Mouse (Mus musculus) limb, embryonic 12.5 days (tissue): ENCODE measurements around the gene Tmem242. TPM values are rescaled to one million over a fixed set of nuclear protein-coding genes. Genes with fewer than 3 reads are reported as not detected.

Experiments
- ATAC-seq: fragments of 200-750 bp; cut with Nextera tagmentation; 2 replicates; pipeline ENCODE4 v1.8.0; 2017; ENCODE audit warnings: low read depth, moderate TSS enrichment; ENCODE audit not compliant: insufficient number of reproducible peaks, insufficient read depth, low FRiP score, low TSS enrichment
- H3K27ac ChIP-seq: fragments of 300-500 bp; sonication (generic); 2 replicates; pipeline ENCODE4 v1.5.1; 2016; ENCODE audit warnings: mild to moderate bottlenecking, moderate library complexity
- H3K27me3 ChIP-seq: fragments of 300-500 bp; sonication (generic); 2 replicates; pipeline ENCODE4 v1.6.1; 2016; ENCODE audit warnings: mild to moderate bottlenecking, moderate library complexity
- H3K36me3 ChIP-seq: fragments of 300-500 bp; sonication (generic); 2 replicates; pipeline ENCODE4 v1.6.1; 2016; ENCODE audit warnings: mild to moderate bottlenecking, moderate library complexity
- H3K4me1 ChIP-seq: fragments of 300-500 bp; sonication (generic); replicated peaks from 2 replicates; pipeline ENCODE4 v1.6.1; 2016
- H3K4me2 ChIP-seq: fragments of 300-500 bp; sonication (generic); 2 replicates; pipeline ENCODE4 v1.6.1; 2016; ENCODE audit warnings: mild to moderate bottlenecking, moderate library complexity
- H3K4me3 ChIP-seq: fragments of 300-500 bp; sonication (generic); replicated peaks from 2 replicates; pipeline ENCODE4 v1.5.1; 2016; ENCODE audit warnings: mild to moderate bottlenecking
- H3K9ac ChIP-seq: fragments of 300-500 bp; sonication (generic); replicated peaks from 2 replicates; pipeline ENCODE4 v1.6.1; 2016; ENCODE audit warnings: mild to moderate bottlenecking, moderate library complexity
- H3K9me3 ChIP-seq: fragments of 300-500 bp; sonication (generic); 2 replicates; pipeline ENCODE4 v1.6.1; 2016; ENCODE audit warnings: mild to moderate bottlenecking, moderate library complexity
- WGBS: fragments of 180-500 bp; shearing (Covaris S2); methylation state at CpG from one replicate; pipeline ENCODE4 v1.1.7; 2016; 5-methylcytosine and 5-hydroxymethylcytosine counted together
- polyA plus RNA-seq: library from polyadenylated mRNA; unstranded; fragments of >200 nt; fragmentation: Nextera tagmentation; extraction: Ambion mirVana; gene quantifications from 2 replicates; pipeline ENCODE4 v1.2.1, GENCODE M21; 2016

The Tmem242 gene
- 127 and 153 TPM in 2 replicates for polyA plus RNA-seq

DNA sequence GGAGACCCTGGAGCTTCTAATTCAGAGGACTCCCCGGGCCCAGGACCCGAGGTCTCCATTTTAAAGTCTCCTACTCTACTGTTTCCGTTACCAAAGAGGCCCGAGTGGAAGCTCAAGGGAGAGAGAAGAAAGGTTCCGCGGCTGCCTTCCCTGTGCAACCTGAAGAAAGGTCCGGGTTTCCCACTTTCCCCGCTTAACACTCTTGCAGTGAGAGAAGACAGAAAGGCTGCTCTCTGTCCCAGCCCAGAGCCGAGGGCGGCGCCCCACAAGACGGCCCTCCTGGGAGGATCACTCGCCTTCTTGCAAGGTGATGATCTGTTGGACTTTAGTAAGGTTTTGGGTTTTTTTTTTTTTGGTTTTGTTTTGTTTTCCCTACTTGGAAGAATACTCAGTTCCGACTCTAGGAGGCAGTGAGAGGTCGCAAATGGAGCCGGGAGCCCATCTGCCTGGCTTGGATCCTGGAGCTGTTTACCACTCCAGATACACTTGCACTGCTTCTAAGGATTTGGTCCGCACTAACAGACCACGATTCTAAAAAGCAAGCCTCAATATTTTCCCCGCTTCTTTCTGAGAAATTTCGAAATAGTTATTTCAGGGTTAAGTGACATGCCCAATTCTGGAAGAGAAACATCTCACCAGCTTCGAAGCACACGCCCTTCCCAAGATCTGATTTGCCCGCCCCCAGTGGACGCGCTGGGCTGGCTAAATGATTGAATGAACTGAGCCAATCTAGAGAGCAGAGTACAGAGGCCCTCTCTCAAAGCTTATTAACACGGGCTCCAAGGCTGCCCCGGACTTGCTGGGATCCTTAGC, at the start of gene Tmem242:
TSS of gene Tmem242 (minus strand) at position 101 of the 813 bp plus-strand sequence.
- H3K9ac ChIP-seq = peak within 1 kb of the TSS; percentile 74
- H3K27ac ChIP-seq = peak within 1 kb of the TSS; percentile 72; the same call in 1 of the 2 replicates
- peak; percentile 86 for ATAC-seq
- H3K4me3 ChIP-seq = peak within 1 kb of the TSS; percentile 59
- H3K36me3 ChIP-seq = peaks cover 9% of the 10 kb centered on the region
- peaks cover 8% of the 10 kb centered on the region for H3K4me1 ChIP-seq
- no peaks in the 10 kb centered on the region for H3K9me3 ChIP-seq
- WGBS = under 1% methylated on average over 27 of the region's 27 CpGs
- H3K27me3 ChIP-seq = no peaks in the 10 kb centered on the region
- peak within 1 kb of the TSS; percentile 76 for H3K4me2 ChIP-seq

DNA sequence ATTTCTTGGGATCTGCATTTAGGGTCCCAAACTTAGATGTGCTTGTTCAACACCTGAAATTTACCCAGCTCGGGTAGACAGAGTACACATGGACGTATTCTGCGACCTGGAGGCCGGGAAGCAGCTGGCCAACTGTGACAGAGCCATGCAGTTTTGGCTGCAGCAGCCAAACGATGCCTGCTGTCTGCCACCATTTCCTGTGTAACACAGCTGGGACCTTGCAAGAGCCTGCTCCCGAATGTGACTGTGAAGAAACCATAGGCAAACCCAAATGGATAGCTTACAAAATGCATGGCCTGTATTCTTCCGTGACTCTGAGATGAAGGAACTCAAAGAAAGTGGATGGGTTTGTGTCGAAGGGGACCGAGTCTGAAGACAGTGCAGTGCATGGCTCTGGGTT, 48.1 kb upstream of the Tmem242 start:
- 56% methylated on average over 9 of the region's 9 CpGs for WGBS
- H3K27me3 ChIP-seq = peaks cover 5% of the 10 kb centered on the region
- H3K4me2 ChIP-seq = no peak overlapping the region
- H3K27ac ChIP-seq = no peak overlapping the region
- no peaks in the 10 kb centered on the region for H3K36me3 ChIP-seq
- 0 out of 2 replicates have a peak, but pooled peaks cover 4% of the 10 kb centered on the region for H3K4me1 ChIP-seq
- no peaks in the 10 kb centered on the region for H3K9me3 ChIP-seq
- ATAC-seq = no peak
- H3K9ac ChIP-seq = no peak overlapping the region
- no peak overlapping the region for H3K4me3 ChIP-seq

DNA sequence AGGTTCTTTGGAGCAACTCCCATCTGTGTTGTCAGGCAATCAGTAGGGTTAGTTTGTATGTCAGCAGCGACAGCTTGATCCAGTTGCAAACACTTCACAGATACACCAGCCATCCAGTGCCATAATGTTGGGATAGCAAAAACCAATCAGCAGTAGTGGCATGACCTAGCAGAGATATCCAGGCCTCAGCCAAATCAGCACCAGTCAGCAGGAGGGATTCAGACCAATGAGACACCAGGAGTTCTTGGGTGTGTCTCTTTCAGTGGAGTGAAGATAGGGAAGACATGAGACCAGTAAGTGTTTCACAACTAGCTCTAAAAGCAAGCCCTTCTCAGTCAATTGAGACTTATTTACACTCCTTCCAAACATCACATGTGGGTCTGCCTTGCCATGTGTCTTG, 44.6 kb upstream of the Tmem242 start:
- H3K4me2 ChIP-seq = no peak overlapping the region
- no peaks in the 10 kb centered on the region for H3K9me3 ChIP-seq
- H3K36me3 ChIP-seq = no peaks in the 10 kb centered on the region
- H3K9ac ChIP-seq = no peak overlapping the region
- H3K27me3 ChIP-seq = no peaks in the 10 kb centered on the region
- H3K4me3 ChIP-seq = no peak overlapping the region
- no peak for ATAC-seq
- WGBS = 95% methylated on average over 1 of the region's 1 CpGs
- no peaks in the 10 kb centered on the region for H3K4me1 ChIP-seq
- no peak overlapping the region for H3K27ac ChIP-seq

DNA sequence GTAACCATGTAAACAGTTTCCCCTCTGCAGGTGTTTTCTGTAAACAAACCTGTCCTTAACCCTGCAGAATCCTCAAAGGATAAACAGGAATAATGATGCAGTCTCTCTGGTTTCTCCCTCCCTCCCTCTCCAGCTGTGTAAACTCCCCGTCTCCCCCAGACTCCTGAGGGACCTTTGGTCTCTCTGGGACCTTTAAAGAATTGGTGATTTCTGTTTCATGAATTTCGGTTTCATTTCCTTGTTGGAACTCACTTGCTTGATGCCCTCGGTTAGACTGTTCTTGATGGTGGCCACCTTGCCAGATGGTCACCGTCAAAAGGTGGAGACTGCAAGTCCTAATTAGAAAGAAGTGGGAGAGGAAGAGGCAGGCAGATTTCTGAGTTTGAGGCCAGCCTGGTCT, 43.4 kb upstream of the Tmem242 start:
- Histone ChIP-seq H3K36me3 (no peaks in the 10 kb centered on the region), H3K9me3 (no peaks in the 10 kb centered on the region), H3K4me2 (no peak overlapping the region), H3K27ac (no peak overlapping the region), H3K9ac (no peak overlapping the region), H3K27me3 (no peaks in the 10 kb centered on the region), H3K4me3 (no peak overlapping the region), H3K4me1 (no peaks in the 10 kb centered on the region)
- ATAC-seq = no peak
- 64% methylated on average over 4 of the region's 4 CpGs for WGBS

DNA sequence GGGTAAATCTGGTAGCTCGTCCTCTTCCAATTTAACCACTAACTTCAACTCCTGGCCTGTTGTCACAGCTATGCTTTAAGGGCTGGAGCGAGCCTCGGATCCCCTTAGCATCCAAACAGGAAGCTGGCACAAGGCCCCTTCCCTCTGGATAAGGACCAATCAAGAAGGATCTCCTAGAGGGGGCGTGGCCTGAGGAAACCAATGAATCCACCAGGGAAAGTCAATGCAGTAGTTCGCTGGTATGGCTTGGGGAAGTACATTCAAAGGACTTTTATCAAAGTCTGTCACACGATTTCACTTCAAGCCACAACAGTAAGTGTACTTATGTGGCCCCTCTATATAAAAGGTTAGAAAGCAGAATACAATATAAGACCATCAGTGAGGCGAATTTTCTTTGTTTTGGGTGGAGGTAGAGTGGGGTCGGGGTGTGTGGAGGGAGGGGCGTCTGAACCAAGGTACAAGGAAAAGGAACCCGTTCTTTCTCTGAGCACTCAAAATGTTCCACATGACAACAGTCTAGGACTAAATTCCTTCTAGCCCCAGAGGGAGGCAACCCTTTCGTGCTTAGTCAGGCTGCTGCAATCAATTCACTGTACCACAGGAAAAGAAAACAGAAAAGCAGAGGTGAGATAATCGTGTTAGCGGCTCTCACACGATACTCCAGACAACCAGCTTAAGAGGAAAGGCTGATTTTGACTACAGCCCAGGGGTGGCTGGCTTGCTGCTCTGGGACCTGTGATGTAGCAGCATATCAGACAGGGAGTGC, 36.1 kb upstream of the Tmem242 start:
- Histone ChIP-seq H3K27ac (no peak overlapping the region), H3K27me3 (no peaks in the 10 kb centered on the region), H3K4me2 (no peak overlapping the region), H3K9me3 (no peaks in the 10 kb centered on the region), H3K36me3 (no peaks in the 10 kb centered on the region), H3K4me1 (no peaks in the 10 kb centered on the region), H3K4me3 (no peak overlapping the region), H3K9ac (no peak overlapping the region)
- WGBS = 65% methylated on average over 14 of the region's 14 CpGs
- ATAC-seq = no peak

DNA sequence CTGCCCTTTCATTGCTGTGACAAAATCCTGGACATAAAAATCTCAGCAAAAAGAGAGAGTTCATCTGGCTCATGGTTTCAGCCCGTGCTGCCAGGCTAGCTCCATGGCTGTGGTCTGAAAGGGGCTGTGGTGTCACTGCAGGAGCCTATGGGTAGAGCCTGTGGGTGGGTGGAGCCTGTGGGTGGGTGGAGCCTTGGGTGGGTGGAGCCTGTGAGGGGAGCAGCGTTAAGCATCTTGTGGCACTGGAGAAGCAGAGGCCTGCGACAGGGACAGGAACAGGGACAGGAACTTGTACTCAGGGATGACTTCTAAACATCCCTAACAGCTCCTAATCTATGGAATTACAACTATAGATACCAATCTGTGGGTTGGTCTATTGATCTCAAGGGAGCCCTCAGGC, 32.2 kb upstream of the Tmem242 start:
- Histone ChIP-seq H3K9me3 (no peaks in the 10 kb centered on the region), H3K27me3 (no peaks in the 10 kb centered on the region), H3K27ac (no peak overlapping the region), H3K9ac (no peak overlapping the region), H3K36me3 (no peaks in the 10 kb centered on the region), H3K4me1 (no peaks in the 10 kb centered on the region), H3K4me2 (no peak overlapping the region), H3K4me3 (no peak overlapping the region)
- no peak for ATAC-seq
- 41% methylated on average over 3 of the region's 3 CpGs for WGBS

DNA sequence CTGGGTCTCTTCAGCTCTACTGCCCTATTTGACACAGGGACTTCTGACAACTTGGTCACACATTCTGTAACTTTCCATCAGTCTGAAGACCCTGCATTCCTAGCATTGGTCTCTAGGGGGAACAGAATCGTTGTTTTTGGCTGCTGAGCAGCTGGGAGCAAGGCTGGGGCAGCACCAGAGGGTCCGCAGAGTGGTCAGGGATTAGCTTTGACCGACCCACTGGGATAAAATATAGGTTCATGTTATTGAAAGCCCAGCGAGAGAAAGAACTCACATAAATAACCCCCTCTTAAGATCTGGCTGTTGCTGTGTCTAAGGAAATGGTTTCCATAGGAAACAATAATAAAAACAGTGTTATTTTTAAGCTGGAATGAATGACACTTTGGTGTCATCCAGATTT, 27.1 kb upstream of the Tmem242 start:
- WGBS = 51% methylated on average over 4 of the region's 4 CpGs
- H3K27ac ChIP-seq = no peak overlapping the region
- no peaks in the 10 kb centered on the region for H3K36me3 ChIP-seq
- no peak overlapping the region for H3K4me3 ChIP-seq
- H3K9me3 ChIP-seq = no peaks in the 10 kb centered on the region
- H3K4me2 ChIP-seq = no peak overlapping the region
- H3K9ac ChIP-seq = no peak overlapping the region
- H3K4me1 ChIP-seq = no peaks in the 10 kb centered on the region
- ATAC-seq = no peak
- no peaks in the 10 kb centered on the region for H3K27me3 ChIP-seq

DNA sequence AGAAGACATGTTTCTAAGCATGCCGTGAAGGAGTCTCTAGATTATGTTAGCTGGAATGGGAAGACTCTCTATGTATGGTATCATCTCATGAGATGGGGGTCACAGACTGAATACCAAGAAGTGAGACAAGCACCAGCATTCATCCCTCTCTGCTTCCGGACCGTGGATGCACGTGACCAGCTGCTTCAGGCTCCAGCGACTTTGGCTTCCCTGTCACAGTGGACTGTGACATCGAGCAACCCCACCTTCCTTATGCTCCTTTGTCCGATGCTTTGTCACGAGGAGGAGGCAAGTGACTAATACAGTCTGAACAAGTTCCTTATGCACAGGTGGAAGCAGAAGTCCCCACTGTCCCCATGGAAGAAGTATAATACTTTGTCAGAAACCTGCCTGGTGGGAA, 26.7 kb upstream of the Tmem242 start:
- WGBS = 89% methylated on average over 8 of the region's 8 CpGs
- H3K4me1 ChIP-seq = no peaks in the 10 kb centered on the region
- H3K9me3 ChIP-seq = no peaks in the 10 kb centered on the region
- no peak overlapping the region for H3K27ac ChIP-seq
- no peak overlapping the region for H3K4me2 ChIP-seq
- H3K36me3 ChIP-seq = no peaks in the 10 kb centered on the region
- no peak for ATAC-seq
- H3K4me3 ChIP-seq = no peak overlapping the region
- no peaks in the 10 kb centered on the region for H3K27me3 ChIP-seq
- no peak overlapping the region for H3K9ac ChIP-seq

DNA sequence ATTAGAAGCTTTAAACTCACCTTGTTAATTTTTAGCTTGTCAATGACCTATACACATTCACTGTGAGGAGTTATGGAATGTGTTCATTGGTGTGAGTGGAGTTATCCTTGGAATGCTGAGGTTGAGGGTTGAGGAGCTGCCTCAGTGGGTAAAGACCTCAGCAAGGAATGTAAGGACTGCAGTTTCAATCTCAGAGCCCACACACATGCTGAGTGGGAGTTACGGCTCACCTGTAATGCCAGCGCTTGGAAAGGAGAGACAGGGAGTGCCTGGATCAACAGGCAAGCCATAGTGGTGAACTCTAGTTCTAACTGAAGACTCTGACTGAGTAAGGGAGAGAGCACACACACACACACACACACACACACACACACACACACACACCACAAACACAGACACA, 23.9 kb upstream of the Tmem242 start:
- Histone ChIP-seq H3K36me3 (no peaks in the 10 kb centered on the region), H3K27ac (no peak overlapping the region)

DNA sequence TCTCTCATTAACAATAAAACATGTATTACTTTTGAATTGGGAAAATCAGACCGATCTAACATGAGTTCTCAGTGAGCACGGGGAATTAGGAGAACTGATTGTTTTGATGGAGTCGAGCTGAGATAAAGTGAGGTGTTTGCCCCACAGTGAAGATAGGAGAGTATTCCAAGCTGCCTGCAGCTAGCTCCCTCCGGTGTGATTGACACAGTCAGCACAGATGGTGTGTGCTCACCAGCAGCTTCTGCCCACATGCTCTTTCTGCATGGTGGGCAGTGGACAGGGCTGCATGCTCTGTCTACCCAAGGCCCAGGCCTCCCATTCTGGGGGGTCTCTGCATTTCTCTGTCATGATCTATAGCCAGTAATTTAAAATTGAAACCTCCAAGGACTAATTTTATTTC, 13.6 kb upstream of the Tmem242 start:
- ATAC-seq = no peak
- Histone ChIP-seq H3K36me3 (no peaks in the 10 kb centered on the region), H3K4me1 (no peaks in the 10 kb centered on the region), H3K9me3 (no peaks in the 10 kb centered on the region), H3K9ac (no peak overlapping the region), H3K4me2 (no peak overlapping the region), H3K4me3 (no peak overlapping the region), H3K27me3 (peaks cover 3% of the 10 kb centered on the region; the same call in 1 of the 2 replicates), H3K27ac (no peak overlapping the region)
- 83% methylated on average over 4 of the region's 4 CpGs for WGBS

More for the DNA sequence above, 23.9 kb upstream of the Tmem242 start:
- Histone ChIP-seq H3K4me3 (no peak overlapping the region), H3K4me1 (no peaks in the 10 kb centered on the region), H3K9ac (no peak overlapping the region), H3K9me3 (no peaks in the 10 kb centered on the region), H3K4me2 (no peak overlapping the region), H3K27me3 (no peaks in the 10 kb centered on the region)
- no peak for ATAC-seq
- 72% methylated on average over 2 of the region's 2 CpGs for WGBS

DNA sequence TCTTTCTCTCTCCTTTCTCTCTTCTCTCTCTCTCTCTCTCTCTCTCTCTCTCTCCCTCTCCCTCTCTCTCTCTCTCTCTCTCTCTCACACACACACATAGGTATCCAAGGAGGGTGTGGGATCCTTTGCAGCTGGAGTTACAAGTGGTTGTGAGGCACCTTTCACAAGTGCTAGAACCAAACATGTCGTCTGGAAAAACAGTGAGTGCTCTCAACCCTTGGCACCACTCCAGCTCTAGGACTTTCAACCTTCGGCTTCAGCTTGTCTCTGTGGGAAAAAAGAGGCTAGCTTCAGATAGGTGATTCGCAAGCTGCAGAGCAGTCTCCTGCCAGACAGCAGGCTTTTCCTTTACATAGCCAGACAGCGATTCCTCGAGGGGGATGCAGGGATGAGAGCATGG, 3.7 kb upstream of the Tmem242 start:
- Histone ChIP-seq H3K4me3 (no peak overlapping the region), H3K9me3 (no peaks in the 10 kb centered on the region), H3K4me1 (peaks cover 8% of the 10 kb centered on the region), H3K36me3 (no peaks in the 10 kb centered on the region), H3K27ac (no peak overlapping the region), H3K9ac (no peak overlapping the region), H3K27me3 (peaks cover 3% of the 10 kb centered on the region; the same call in 1 of the 2 replicates), H3K4me2 (no peak overlapping the region)
- no peak for ATAC-seq
- WGBS = 65% methylated on average over 5 of the region's 5 CpGs
